Mouse (Mus musculus) T-helper 17 cell (primary cell): ENCODE measurements around the gene Wfdc2.

Experiments
- in situ Hi-C, 2 experiments: fragments of 300-600 bp; cut with MboI, MseI; formaldehyde crosslinking; loops; 1 replicate in 1 of 2; 2 replicates in 1 of 2; pipeline ENCODE4 v1.15.1; 2025; ENCODE audit warnings: high pct_unique_total_duplicates in 2 of 2

Wfdc2 gene

GRCm38 (mm10) chr2:164562391-164563188, at the start of gene Wfdc2:
Gene Wfdc2 (plus strand): TSS chr2:164562413.
- in situ Hi-C loops: no loop called here

- in situ Hi-C loops: no loop called here
These were observed 48.8 kb upstream of the Wfdc2 start for GRCm38 (mm10) chr2:164513389-164513788.

GRCm38 (mm10) chr2:164514916-164515315, 47.3 kb upstream of the Wfdc2 start:
- in situ Hi-C loops: loop anchor here in 1 of 2 experiments (5.0 kb wide), 1 partner anchor 58 kb away; the partner anchor contains the start of gene Sys1

- in situ Hi-C loops: loop anchor here in 1 of 2 experiments (5.0 kb wide), 1 partner anchor 59 kb away; the partner anchor contains the start of gene Sys1
These were observed 46.3 kb upstream of the Wfdc2 start for GRCm38 (mm10) chr2:164515897-164516296.

- in situ Hi-C loops: loop anchor here in 1 of 2 experiments (5.0 kb wide), 1 partner anchor 59 kb away; the partner anchor contains the start of gene Sys1
These were observed 45.6 kb upstream of the Wfdc2 start for GRCm38 (mm10) chr2:164516592-164516991.

GRCm38 (mm10) chr2:164517485-164518221, 44.6 kb upstream of the Wfdc2 start:
- in situ Hi-C loops: loop anchor here in 1 of 2 experiments (5.0 kb wide), 1 partner anchor 60 kb away; the partner anchor contains the start of gene Sys1

GRCm38 (mm10) chr2:164518266-164519170, 43.7 kb upstream of the Wfdc2 start:
- in situ Hi-C loops: loop anchor here in 1 of 2 experiments (5.0 kb wide), 1 partner anchor 61 kb away; the partner anchor contains the start of gene Sys1

GRCm38 (mm10) chr2:164519171-164519526, 43.1 kb upstream of the Wfdc2 start:
- in situ Hi-C loops: loop anchor here in 1 of 2 experiments (5.0 kb wide), 1 partner anchor 62 kb away; the partner anchor contains the start of gene Sys1

GRCm38 (mm10) chr2:164520782-164521181, 41.4 kb upstream of the Wfdc2 start:
- in situ Hi-C loops: loop anchor here in 1 of 2 experiments (10.0 kb wide), 1 partner anchor 1744 kb away; no protein-coding TSS in a partner anchor

- in situ Hi-C loops: loop anchor here in 1 of 2 experiments (10.0 kb wide), 1 partner anchor 1743 kb away; no protein-coding TSS in a partner anchor
These were observed 40.4 kb upstream of the Wfdc2 start for GRCm38 (mm10) chr2:164521841-164522240.

GRCm38 (mm10) chr2:164522280-164522679, 39.9 kb upstream of the Wfdc2 start:
- in situ Hi-C loops: loop anchor here in 1 of 2 experiments (10.0 kb wide), 1 partner anchor 1743 kb away; no protein-coding TSS in a partner anchor

GRCm38 (mm10) chr2:164523301-164523773, 38.9 kb upstream of the Wfdc2 start:
- in situ Hi-C loops: loop anchor here in 1 of 2 experiments (10.0 kb wide), 1 partner anchor 1741 kb away; no protein-coding TSS in a partner anchor

GRCm38 (mm10) chr2:164528557-164528956, 33.7 kb upstream of the Wfdc2 start:
- in situ Hi-C loops: loop anchor here (5.0 to 10.0 kb wide), 3 partner anchors 71 to 1736 kb away; partner anchors contain the start of gene Sys1 (in 1 of the 2)

GRCm38 (mm10) chr2:164531169-164531568, 31.0 kb upstream of the Wfdc2 start:
- in situ Hi-C loops: no loop called here

- in situ Hi-C loops: no loop called here
These were observed 27.9 kb upstream of the Wfdc2 start for GRCm38 (mm10) chr2:164534315-164534714.

GRCm38 (mm10) chr2:164537003-164537402, 25.2 kb upstream of the Wfdc2 start:
- in situ Hi-C loops: no loop called here

GRCm38 (mm10) chr2:164540652-164541427, 21.4 kb upstream of the Wfdc2 start:
- in situ Hi-C loops: no loop called here

- in situ Hi-C loops: no loop called here
These were observed 20.1 kb upstream of the Wfdc2 start for GRCm38 (mm10) chr2:164542132-164542531.

GRCm38 (mm10) chr2:164542598-164542997, 19.6 kb upstream of the Wfdc2 start:
- in situ Hi-C loops: no loop called here

GRCm38 (mm10) chr2:164543745-164544144, 18.5 kb upstream of the Wfdc2 start:
- in situ Hi-C loops: no loop called here
